Mouse (Mus musculus): ENCODE measurements around the gene Phlpp2.
A peak's percentile ranks its signal among the peaks of the same experiment; 100 is the strongest.
"Not testable (repeated sequence)": the region's sequence is repeated elsewhere in the genome, so short reads cannot be mapped to it uniquely, and the experiment has no call there.

Gene Phlpp2

GRCm38 (mm10) chr8:109868003-109868679, at the start of gene Phlpp2:
TSS of gene Phlpp2 (plus strand) at chr8:109868542.
- DNase-seq (ENCODE audit: low read depth), result peak; percentile 81

- DNase-seq (ENCODE audit: low read depth), result no peak
These were observed 44.8 kb upstream of the Phlpp2 start for GRCm38 (mm10) chr8:109823561-109823960.

- DNase-seq (ENCODE audit: low read depth), result no peak
These were observed 28.5 kb upstream of the Phlpp2 start for GRCm38 (mm10) chr8:109839822-109840221.

- DNase-seq (ENCODE audit: low read depth), result no peak
These were observed 25.9 kb upstream of the Phlpp2 start for GRCm38 (mm10) chr8:109842468-109842867.

GRCm38 (mm10) chr8:109847866-109848265, 20.5 kb upstream of the Phlpp2 start:
- DNase-seq (ENCODE audit: low read depth), result no peak

GRCm38 (mm10) chr8:109848981-109849380, 19.4 kb upstream of the Phlpp2 start:
- DNase-seq (ENCODE audit: low read depth), result no peak

GRCm38 (mm10) chr8:109853423-109853822, 14.9 kb upstream of the Phlpp2 start:
- peak; percentile 79 for DNase-seq (ENCODE audit: low read depth)

GRCm38 (mm10) chr8:109854522-109854921, 13.8 kb upstream of the Phlpp2 start:
- no peak for DNase-seq (ENCODE audit: low read depth)

- DNase-seq (ENCODE audit: low read depth), result no peak
These were observed 12.9 kb upstream of the Phlpp2 start for GRCm38 (mm10) chr8:109855451-109855850.

GRCm38 (mm10) chr8:109863398-109863797, 4.9 kb upstream of the Phlpp2 start:
- DNase-seq (ENCODE audit: low read depth), result no peak

- DNase-seq (ENCODE audit: low read depth), result peak; percentile 77
These were observed 3.5 kb upstream of the Phlpp2 start for GRCm38 (mm10) chr8:109864798-109865197.

GRCm38 (mm10) chr8:109865536-109865935, 2.8 kb upstream of the Phlpp2 start:
- DNase-seq (ENCODE audit: low read depth), result no peak

- no peak for DNase-seq (ENCODE audit: low read depth)
These were observed 1.7 kb upstream of the Phlpp2 start for GRCm38 (mm10) chr8:109866690-109867089.

- DNase-seq (ENCODE audit: low read depth), result no peak
These were observed 479 bp downstream of the Phlpp2 start for GRCm38 (mm10) chr8:109868680-109869361.

- no peak for DNase-seq (ENCODE audit: low read depth)
These were observed 2.7 kb downstream of the Phlpp2 start for GRCm38 (mm10) chr8:109871056-109871455.

- DNase-seq (ENCODE audit: low read depth), result not testable (repeated sequence)
These were observed 5.5 kb downstream of the Phlpp2 start for GRCm38 (mm10) chr8:109873800-109874199.

- DNase-seq (ENCODE audit: low read depth), result no peak
These were observed 11.8 kb downstream of the Phlpp2 start for GRCm38 (mm10) chr8:109880012-109880662.

- DNase-seq (ENCODE audit: low read depth), result no peak
These were observed 17.0 kb downstream of the Phlpp2 start for GRCm38 (mm10) chr8:109885294-109885693.

GRCm38 (mm10) chr8:109889211-109889610, 20.9 kb downstream of the Phlpp2 start:
- no peak for DNase-seq (ENCODE audit: low read depth)

GRCm38 (mm10) chr8:109890794-109891585, 22.6 kb downstream of the Phlpp2 start:
- DNase-seq (ENCODE audit: low read depth), result no peak

GRCm38 (mm10) chr8:109894636-109895035, 26.3 kb downstream of the Phlpp2 start:
- DNase-seq (ENCODE audit: low read depth), result no peak

- DNase-seq (ENCODE audit: low read depth), result no peak
These were observed 27.0 kb downstream of the Phlpp2 start for GRCm38 (mm10) chr8:109895355-109895754.
